Mouse (Mus musculus) limb, embryonic 14.5 days (tissue): ENCODE results near the gene Coq5. TPM values are rescaled to one million over a fixed set of nuclear protein-coding genes. Genes with fewer than 3 reads are reported as not detected.

Experiments used
- ATAC-seq: fragments of 200-750 bp; cut with Nextera tagmentation; 2 replicates; pipeline ENCODE4 v1.8.0; 2017; ENCODE audit warnings: low read depth, moderate number of reproducible peaks, moderate TSS enrichment; ENCODE audit not compliant: low FRiP score
- DNase-seq: peaks from one replicate; pipeline ENCODE4 v3.0.0-alpha.2; 2015; ENCODE audit warnings: low spot score
- H3K27ac ChIP-seq: fragments of 300-500 bp; sonication (generic); replicated peaks from 2 replicates; pipeline ENCODE4 v1.5.1; 2014; ENCODE audit warnings: low read depth, mild to moderate bottlenecking, low read length, moderate library complexity, mixed read lengths
- H3K27me3 ChIP-seq: fragments of 300-500 bp; sonication (generic); 2 replicates; pipeline ENCODE4 v1.6.1; 2014; ENCODE audit warnings: low read length, mixed read lengths; ENCODE audit not compliant: control insufficient read depth, insufficient read depth
- H3K36me3 ChIP-seq: fragments of 300-500 bp; sonication (generic); 2 replicates; pipeline ENCODE4 v1.6.1; 2014; ENCODE audit warnings: mild to moderate bottlenecking, low read length, moderate library complexity, mixed read lengths; ENCODE audit not compliant: control insufficient read depth, insufficient read depth
- H3K4me1 ChIP-seq: fragments of 300-500 bp; sonication (generic); 2 replicates; pipeline ENCODE4 v1.6.1; 2014; ENCODE audit warnings: antibody characterized with exemption, low read length, mixed read lengths; ENCODE audit not compliant: control insufficient read depth, insufficient read depth
- H3K4me2 ChIP-seq: fragments of 300-500 bp; sonication (generic); replicated peaks from 2 replicates; pipeline ENCODE4 v1.6.1; 2014; ENCODE audit warnings: low read depth, mild to moderate bottlenecking, low read length, moderate library complexity; ENCODE audit not compliant: severe bottlenecking
- H3K4me3 ChIP-seq: fragments of 300-500 bp; sonication (generic); replicated peaks from 2 replicates; pipeline ENCODE4 v1.5.1; 2014; ENCODE audit warnings: low read length
- H3K9ac ChIP-seq: fragments of 300-500 bp; sonication (generic); 2 replicates; pipeline ENCODE4 v1.6.1; 2014; ENCODE audit warnings: mild to moderate bottlenecking, low read depth, low read length, moderate library complexity; ENCODE audit not compliant: severe bottlenecking
- H3K9me3 ChIP-seq: fragments of 300-500 bp; sonication (generic); 2 replicates; pipeline ENCODE4 v1.6.1; 2016; ENCODE audit warnings: low read length; ENCODE audit not compliant: control insufficient read depth
- POLR2A ChIP-seq: fragments of 200-500 bp; IDR thresholded peaks from 2 replicates; pipeline ENCODE4 v1.8.0; 2012; ENCODE audit warnings: inconsistent platforms, mild to moderate bottlenecking, moderate library complexity, borderline replicate concordance; ENCODE audit not compliant: insufficient read depth, insufficient read length; ENCODE audit errors: extremely low read depth
- WGBS: fragments of 180-500 bp; shearing (Covaris S2); extraction: QIAGEN DNeasy Blood & Tissue Kit; methylation state at CpG from one replicate; pipeline ENCODE4 v1.1.7; 2014; 5-methylcytosine and 5-hydroxymethylcytosine counted together
- polyA plus RNA-seq, 2 experiments: library from polyadenylated mRNA; depleted of rRNA in 1 of 2; stranded (reverse) in 1 of 2; unstranded in 1 of 2; fragments of >200 nt; fragmentation: Nextera tagmentation in 1 of 2; extraction: Ambion mirVana in 1 of 2; gene quantifications; 2 replicates each; pipeline versions ENCODE4 v1.2.1 to v1.2.3; 2012 to 2014

Gene Coq5
- polyA plus RNA-seq, 2 experiments = 13.7 to 38.5 TPM

DNA sequence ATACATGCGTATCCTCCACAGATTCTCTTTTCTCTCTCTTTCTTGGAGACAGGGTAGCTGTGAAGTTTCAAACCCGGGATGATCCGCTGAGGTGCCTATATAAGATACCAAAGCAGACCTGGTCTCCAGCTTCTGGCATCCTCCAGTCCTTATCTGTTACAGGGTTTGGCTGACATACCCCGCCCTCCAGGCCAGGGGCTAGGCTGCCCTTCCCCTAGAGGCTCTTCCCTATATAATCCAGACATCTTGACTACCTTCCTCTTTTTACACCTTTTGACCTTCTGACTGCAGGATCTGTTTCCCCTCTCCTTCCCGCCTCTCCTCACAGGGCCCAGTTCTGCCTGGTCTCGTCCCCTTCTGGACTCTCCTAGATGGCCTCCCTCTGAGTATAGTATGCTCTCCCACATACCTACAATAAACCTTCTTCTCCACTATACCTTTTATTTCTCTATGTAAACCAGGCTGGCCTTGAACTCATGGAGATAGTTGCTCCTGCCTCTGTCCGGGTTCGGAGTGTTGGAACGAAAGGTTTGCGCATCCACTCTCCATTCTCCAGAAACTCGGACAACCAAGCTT, 46.9 kb downstream of the Coq5 start:
- DNase-seq (no peak), ATAC-seq (0 out of 2 replicates have a peak, but pooled peaks have one; percentile 13)
- Histone ChIP-seq H3K36me3 (peaks cover 18% of the 10 kb centered on the region), H3K9me3 (no peaks in the 10 kb centered on the region), H3K4me1 (peaks cover 19% of the 10 kb centered on the region), H3K4me2 (peak overlapping the region; percentile 51), H3K4me3 (peak overlapping the region; percentile 97), H3K27me3 (no peaks in the 10 kb centered on the region), H3K27ac (peak overlapping the region; percentile 88), H3K9ac (peak overlapping the region; percentile 95)
- TF ChIP-seq POLR2A = no peak
- 21% methylated on average over 11 of the region's 11 CpGs for WGBS

GRCm38 (mm10) chr5:115326875-115327609, 47.6 kb downstream of the Coq5 start, which contains the start of gene Srsf9:
Srsf9 (plus strand) TSS chr5:115327177.
- Histone ChIP-seq H3K9ac (peak within 1 kb of the TSS; percentile 95), H3K4me3 (peak within 1 kb of the TSS; percentile 97), H3K27me3 (no peaks in the 10 kb centered on the region), H3K36me3 (peaks cover 25% of the 10 kb centered on the region), H3K4me1 (peaks cover 19% of the 10 kb centered on the region), H3K27ac (peak within 1 kb of the TSS; percentile 88), H3K9me3 (no peaks in the 10 kb centered on the region), H3K4me2 (peak within 1 kb of the TSS; percentile 71)
- ATAC-seq (peak; percentile 92), DNase-seq (peak; percentile 90)
- TF ChIP-seq POLR2A = 0 out of 2 replicates have a peak, but pooled peaks have one; percentile 28
- under 1% methylated on average over 57 of the region's 97 CpGs for WGBS

DNA sequence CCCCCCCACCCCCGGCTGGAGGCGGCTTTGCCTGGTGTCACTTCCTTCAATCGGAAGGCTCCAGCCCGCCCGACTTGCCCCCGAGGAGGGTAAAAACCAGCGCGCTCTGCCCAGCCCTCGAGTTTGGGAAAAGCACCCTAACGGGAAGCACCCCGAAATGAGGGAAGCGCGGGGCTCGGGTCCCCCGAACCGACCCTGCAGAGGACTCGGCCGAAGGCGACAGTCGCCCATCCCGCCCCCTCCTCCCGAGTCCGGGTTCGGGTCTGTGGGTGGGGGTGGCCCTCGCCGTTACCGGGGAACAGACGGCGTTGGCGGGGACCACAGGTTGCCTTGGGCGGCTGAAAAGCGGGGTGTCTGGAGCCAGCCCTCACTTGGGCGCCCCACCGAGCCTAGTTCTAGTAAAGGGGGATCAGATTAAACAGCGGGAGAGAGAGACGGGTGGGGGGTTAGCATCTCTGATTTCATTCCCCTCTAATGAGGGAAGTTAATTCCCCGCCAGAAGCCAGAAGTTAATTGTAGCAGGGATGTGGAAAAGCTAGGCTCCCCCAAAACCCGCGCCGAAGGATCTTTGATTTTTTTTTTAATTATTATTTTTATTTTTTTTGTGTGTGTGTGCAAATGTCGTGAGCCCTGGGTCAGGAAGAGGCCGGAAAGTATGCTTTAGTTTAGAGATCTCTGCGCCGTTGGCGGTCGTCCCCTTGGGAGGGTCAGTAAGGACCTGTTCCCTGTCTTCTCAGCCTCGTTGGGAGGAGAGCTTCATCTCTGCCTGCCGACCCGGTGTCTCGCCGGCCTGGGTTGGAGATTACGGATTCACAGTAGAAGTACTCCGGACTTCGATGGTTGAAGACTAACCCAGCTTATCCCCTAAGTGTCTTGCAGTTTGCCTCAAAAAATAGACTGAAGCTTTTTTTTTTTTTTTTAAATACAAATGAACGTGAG, 48.4 kb downstream of the Coq5 start:
- Histone ChIP-seq H3K4me1 (peaks cover 19% of the 10 kb centered on the region), H3K27ac (peak overlapping the region; percentile 88), H3K4me3 (peak overlapping the region; percentile 97), H3K36me3 (peaks cover 33% of the 10 kb centered on the region), H3K9ac (peak overlapping the region; percentile 95), H3K9me3 (no peaks in the 10 kb centered on the region), H3K27me3 (no peaks in the 10 kb centered on the region), H3K4me2 (peak overlapping the region; percentile 71)
- ATAC-seq = peak; percentile 16; the same call in 1 of the 2 replicates
- WGBS = under 1% methylated on average over 49 of the region's 55 CpGs
- DNase-seq = no peak
- no peak for TF ChIP-seq POLR2A

GRCm38 (mm10) chr5:115330955-115331354, 51.5 kb downstream of the Coq5 start:
- Histone ChIP-seq H3K9ac (no peak overlapping the region), H3K4me3 (no peak overlapping the region), H3K4me2 (no peak overlapping the region), H3K9me3 (no peaks in the 10 kb centered on the region), H3K27me3 (no peaks in the 10 kb centered on the region), H3K36me3 (peaks cover 64% of the 10 kb centered on the region), H3K4me1 (peaks cover 16% of the 10 kb centered on the region), H3K27ac (no peak overlapping the region)
- no peak for TF ChIP-seq POLR2A
- WGBS = 89% methylated on average over 9 of the region's 9 CpGs
- no peak for ATAC-seq
- no peak for DNase-seq

- Histone ChIP-seq H3K27ac (no peak overlapping the region), H3K4me3 (no peak overlapping the region), H3K27me3 (no peaks in the 10 kb centered on the region), H3K36me3 (peaks cover 69% of the 10 kb centered on the region), H3K4me2 (no peak overlapping the region), H3K9me3 (no peaks in the 10 kb centered on the region), H3K9ac (no peak overlapping the region), H3K4me1 (peaks cover 8% of the 10 kb centered on the region)
- DNase-seq (no peak), ATAC-seq (no peak)
- no peak for TF ChIP-seq POLR2A
- 78% methylated on average over 3 of the region's 3 CpGs for WGBS
Measured at GRCm38 (mm10) chr5:115333626-115334025, 54.2 kb downstream of the Coq5 start.
